Comparison of ENCODE assay signal across 7 mouse cellular contexts in genomic region chr16:20301770-20302649, GRCm38 (mm10). TPM values are rescaled to one million over a fixed set of nuclear protein-coding genes. Genes with fewer than 3 reads are reported as not detected.
DNase-seq lines count a peak whose midpoint lies in the region; ATAC-seq lines count a peak whose summit lies in the region.

Parl (minus strand) TSS chr16:20302387.

- peak within 1 kb of the TSS; percentile 54 for H3K4me2 ChIP-seq in embryonic facial prominence, embryonic 11.5 days (ENCODE audit: low read depth, low read length)
- H3K4me2 ChIP-seq in limb, embryonic 11.5 days (ENCODE audit: low read depth, severe bottlenecking): peak within 1 kb of the TSS; percentile 74
- H3K4me2 ChIP-seq in midbrain, embryonic 14.5 days (ENCODE audit: low read length): peak within 1 kb of the TSS; percentile 67

- H3K4me3 ChIP-seq in embryonic facial prominence, embryonic 11.5 days (ENCODE audit: low read depth, low read length): peak within 1 kb of the TSS; percentile 90
- peak within 1 kb of the TSS; percentile 87 for H3K4me3 ChIP-seq in limb, embryonic 11.5 days (ENCODE audit: low read depth, low read length)
- peak within 1 kb of the TSS; percentile 92 for H3K4me3 ChIP-seq in midbrain, embryonic 14.5 days (replicated peaks; ENCODE audit: low read depth, low read length)

- peak within 1 kb of the TSS; percentile 84 for H3K9ac ChIP-seq in embryonic facial prominence, embryonic 11.5 days (replicated peaks; ENCODE audit: low read length)
- H3K9ac ChIP-seq in limb, embryonic 11.5 days (ENCODE audit: low read length): peak within 1 kb of the TSS; percentile 78
- H3K9ac ChIP-seq in midbrain, embryonic 14.5 days (replicated peaks; ENCODE audit: low read length): peak within 1 kb of the TSS; percentile 85

- H3K27me3 ChIP-seq in embryonic facial prominence, embryonic 11.5 days (ENCODE audit: control insufficient read depth, insufficient read depth, low read length): no peaks in the 10 kb centered on the region
- no peaks in the 10 kb centered on the region for H3K27me3 ChIP-seq in limb, embryonic 11.5 days (ENCODE audit: control insufficient read depth, insufficient read depth, low read length)
- H3K27me3 ChIP-seq in midbrain, embryonic 14.5 days (ENCODE audit: control insufficient read depth, insufficient read depth, low read length): no peaks in the 10 kb centered on the region

- H3K9me3 ChIP-seq in embryonic facial prominence, embryonic 11.5 days (replicated peaks; ENCODE audit: control insufficient read depth, low read length): no peaks in the 10 kb centered on the region
- no peaks in the 10 kb centered on the region for H3K9me3 ChIP-seq in limb, embryonic 11.5 days (ENCODE audit: control insufficient read depth, low read length)
- H3K9me3 ChIP-seq in midbrain, embryonic 14.5 days (ENCODE audit: control insufficient read depth, low read length): no peaks in the 10 kb centered on the region

- ATAC-seq in embryonic facial prominence, embryonic 11.5 days (replicated peaks; ENCODE audit: insufficient number of reproducible peaks, low FRiP score, low TSS enrichment, low read depth): peak; percentile 82
- peak; percentile 83 for ATAC-seq in granulocyte monocyte progenitor cell, adult 5-6 weeks (replicated peaks; ENCODE audit: poor library complexity, severe bottlenecking)
- ATAC-seq in limb, embryonic 11.5 days (ENCODE audit: insufficient number of reproducible peaks, low FRiP score, low TSS enrichment, low read depth): peak; percentile 87
- peak; percentile 92 for ATAC-seq in midbrain, embryonic 14.5 days (ENCODE audit: low FRiP score, low TSS enrichment)

- WGBS in embryonic facial prominence, embryonic 11.5 days: 0% methylated on average over 51 of the region's 52 CpGs
- under 1% methylated on average over 52 of the region's 52 CpGs for WGBS in limb, embryonic 11.5 days
- whole genome bisulfite sequencing in midbrain, embryonic 14.5 days: under 1% methylated on average over 52 of the region's 52 CpGs

- DNase-seq in adrenal gland, postnatal 14 days: peak; percentile 86
- peak; percentile 93 for DNase-seq in embryonic facial prominence, embryonic 11.5 days (ENCODE audit: low spot score)
- peak; percentile 61 for DNase-seq in kidney, adult 11 months
- peak; percentile 95 for DNase-seq in limb, embryonic 11.5 days (ENCODE audit: low spot score)
- peak; percentile 95 for DNase-seq in midbrain, embryonic 14.5 days
- DNase-seq in spleen, adult 18-20 months: peak; percentile 65 to 83

- no peak within 1 kb of the TSS for H3K27ac ChIP-seq in embryonic facial prominence, embryonic 11.5 days (replicated peaks; ENCODE audit: low read depth, low read length)
- H3K27ac ChIP-seq in limb, embryonic 11.5 days (replicated peaks; ENCODE audit: low read depth, low read length): no peak within 1 kb of the TSS; the same call in 1 of the 2 replicates
- H3K27ac ChIP-seq in midbrain, embryonic 14.5 days (replicated peaks; ENCODE audit: low read depth, low read length): peak within 1 kb of the TSS; percentile 70; the same call in 1 of the 2 replicates

- H3K4me1 ChIP-seq in embryonic facial prominence, embryonic 11.5 days (ENCODE audit: control insufficient read depth, insufficient read depth, low read length): no peaks in the 10 kb centered on the region
- peaks cover 6% of the 10 kb centered on the region; the same call in 1 of the 2 replicates for H3K4me1 ChIP-seq in limb, embryonic 11.5 days (ENCODE audit: control insufficient read depth, insufficient read depth, low read length)
- peaks cover 16% of the 10 kb centered on the region for H3K4me1 ChIP-seq in midbrain, embryonic 14.5 days (ENCODE audit: control insufficient read depth, insufficient read depth, low read length)

- no peaks in the 10 kb centered on the region for H3K36me3 ChIP-seq in embryonic facial prominence, embryonic 11.5 days (replicated peaks; ENCODE audit: control insufficient read depth, insufficient read depth, low read depth, low read length)
- no peaks in the 10 kb centered on the region for H3K36me3 ChIP-seq in limb, embryonic 11.5 days (ENCODE audit: control insufficient read depth, insufficient read depth, low read length)
- peaks cover 16% of the 10 kb centered on the region for H3K36me3 ChIP-seq in midbrain, embryonic 14.5 days (ENCODE audit: control insufficient read depth, insufficient read depth, low read length)

RNA-seq across cellular contexts. Expression of gene Parl, which starts in this region (rescaled TPM):
- 122 and 147 TPM in 2 replicates for total RNA-seq in adrenal gland, postnatal 14 days (2021)
- 112 and 116 TPM in 2 replicates for polyA plus RNA-seq in embryonic facial prominence, embryonic 11.5 days (2014; fragmentation: Nextera tagmentation; extraction: Ambion mirVana)
- total RNA-seq in granulocyte monocyte progenitor cell, adult 5-6 weeks (2014; fragmentation: Nextera tagmentation): 144 and 145 TPM in 2 replicates
- 180 and 240 TPM in 2 replicates for total RNA-seq in granulocyte monocyte progenitor cell, adult 5-6 weeks (2017)
- polyA plus RNA-seq in limb, embryonic 11.5 days (2014; fragmentation: Nextera tagmentation; extraction: Ambion mirVana): 109 TPM in 2 replicates
- polyA plus RNA-seq in midbrain, embryonic 14.5 days (2014; fragmentation: Nextera tagmentation; extraction: Ambion mirVana): 78.2 and 79.7 TPM in 2 replicates
